Mouse (Mus musculus) midbrain, embryonic 13.5 days (tissue): ENCODE data around the gene Mfap4. TPM values are rescaled to one million over a fixed set of nuclear protein-coding genes. Genes with fewer than 3 reads are reported as not detected.
A peak's percentile ranks its signal among the peaks of the same experiment; 100 is the strongest.

Experiments
- ATAC-seq: fragments of 200-750 bp; cut with Nextera tagmentation; 2 replicates; pipeline ENCODE4 v1.8.0; 2017; ENCODE audit warnings: mild to moderate bottlenecking, moderate TSS enrichment, moderate library complexity
- H3K27ac ChIP-seq: fragments of 300-500 bp; sonication (generic); 2 replicates; pipeline ENCODE4 v1.5.1; 2015; ENCODE audit warnings: inconsistent platforms, mild to moderate bottlenecking, moderate library complexity
- H3K27me3 ChIP-seq: fragments of 300-500 bp; sonication (generic); 2 replicates; pipeline ENCODE4 v1.6.1; 2015; ENCODE audit warnings: mild to moderate bottlenecking, inconsistent platforms
- H3K36me3 ChIP-seq: fragments of 300-500 bp; sonication (generic); 2 replicates; pipeline ENCODE4 v1.6.1; 2015; ENCODE audit warnings: mild to moderate bottlenecking, inconsistent platforms
- H3K4me1 ChIP-seq: fragments of 300-500 bp; sonication (generic); replicated peaks from 2 replicates; pipeline ENCODE4 v1.6.1; 2015; ENCODE audit warnings: inconsistent platforms
- H3K4me2 ChIP-seq: fragments of 300-500 bp; sonication (generic); replicated peaks from 2 replicates; pipeline ENCODE4 v1.6.1; 2015; ENCODE audit warnings: moderate library complexity, mild to moderate bottlenecking, inconsistent platforms
- H3K4me3 ChIP-seq: fragments of 300-500 bp; sonication (generic); replicated peaks from 2 replicates; pipeline ENCODE4 v1.5.1; 2015; ENCODE audit warnings: mild to moderate bottlenecking, inconsistent platforms
- H3K9ac ChIP-seq: fragments of 300-500 bp; sonication (generic); replicated peaks from 2 replicates; pipeline ENCODE4 v1.6.1; 2015; ENCODE audit warnings: mild to moderate bottlenecking, inconsistent platforms
- H3K9me3 ChIP-seq: fragments of 300-500 bp; sonication (generic); 2 replicates; pipeline ENCODE4 v1.6.1; 2016; ENCODE audit warnings: mild to moderate bottlenecking, inconsistent platforms
- whole genome bisulfite sequencing: fragments of 180-500 bp; shearing (Covaris S2); methylation state at CpG from one replicate; pipeline ENCODE4 v1.1.7; 2015; 5-methylcytosine and 5-hydroxymethylcytosine counted together
- polyA plus RNA-seq: library from polyadenylated mRNA; unstranded; fragments of >200 nt; fragmentation: Nextera tagmentation; extraction: Ambion mirVana; gene quantifications from 2 replicates; pipeline ENCODE4 v1.2.1, GENCODE M21; 2015

The Mfap4 gene
- 28.6 and 35.4 TPM in 2 replicates for polyA plus RNA-seq

GRCm38 (mm10) chr11:61484613-61485540, at the start of gene Mfap4:
Gene Mfap4 (plus strand): TSS chr11:61485431.
- peak; percentile 85 for ATAC-seq
- H3K4me3 ChIP-seq, result no peak within 1 kb of the TSS; the same call in 1 of the 2 replicates
- no peaks in the 10 kb centered on the region for H3K27me3 ChIP-seq
- peak within 1 kb of the TSS; percentile 42 for H3K4me2 ChIP-seq
- H3K36me3 ChIP-seq, result peaks cover 30% of the 10 kb centered on the region
- H3K9me3 ChIP-seq, result no peaks in the 10 kb centered on the region
- H3K4me1 ChIP-seq, result peaks cover 53% of the 10 kb centered on the region
- peak within 1 kb of the TSS; percentile 50 for H3K9ac ChIP-seq
- H3K27ac ChIP-seq, result peak within 1 kb of the TSS; percentile 96
- WGBS, result 4% methylated on average over 20 of the region's 20 CpGs

GRCm38 (mm10) chr11:61436298-61436697, 48.9 kb upstream of the Mfap4 start:
- 57% methylated on average over 2 of the region's 2 CpGs for WGBS

GRCm38 (mm10) chr11:61439170-61439569, 46.1 kb upstream of the Mfap4 start:
- Histone ChIP-seq H3K9me3 (no peaks in the 10 kb centered on the region), H3K36me3 (no peaks in the 10 kb centered on the region), H3K4me3 (no peak overlapping the region), H3K4me1 (peaks cover 8% of the 10 kb centered on the region; the same call in 1 of the 2 replicates), H3K4me2 (no peak overlapping the region), H3K27me3 (no peaks in the 10 kb centered on the region), H3K27ac (no peak overlapping the region), H3K9ac (no peak overlapping the region)
- no peak for ATAC-seq
- 77% methylated on average over 3 of the region's 3 CpGs for WGBS

More at GRCm38 (mm10) chr11:61436298-61436697, 48.9 kb upstream of the Mfap4 start:
- H3K9me3 ChIP-seq, result no peaks in the 10 kb centered on the region
- H3K9ac ChIP-seq, result no peak overlapping the region
- no peak overlapping the region for H3K4me2 ChIP-seq
- no peak overlapping the region for H3K4me3 ChIP-seq
- no peaks in the 10 kb centered on the region for H3K27me3 ChIP-seq
- peaks cover 8% of the 10 kb centered on the region; the same call in 1 of the 2 replicates for H3K4me1 ChIP-seq
- H3K36me3 ChIP-seq, result no peaks in the 10 kb centered on the region
- no peak for ATAC-seq
- H3K27ac ChIP-seq, result no peak overlapping the region

- ATAC-seq, result no peak
- no peaks in the 10 kb centered on the region for H3K9me3 ChIP-seq
- H3K27me3 ChIP-seq, result no peaks in the 10 kb centered on the region
- peaks cover 2% of the 10 kb centered on the region; the same call in 1 of the 2 replicates for H3K4me1 ChIP-seq
- no peaks in the 10 kb centered on the region for H3K36me3 ChIP-seq
- no peak overlapping the region for H3K4me2 ChIP-seq
- no peak overlapping the region for H3K27ac ChIP-seq
- H3K4me3 ChIP-seq, result no peak overlapping the region
- WGBS, result 97% methylated on average over 4 of the region's 4 CpGs
- H3K9ac ChIP-seq, result no peak overlapping the region
Measured at GRCm38 (mm10) chr11:61440416-61440815, 44.8 kb upstream of the Mfap4 start.

GRCm38 (mm10) chr11:61441670-61442069, 43.6 kb upstream of the Mfap4 start:
- no peak for ATAC-seq
- 82% methylated on average over 7 of the region's 7 CpGs for WGBS

GRCm38 (mm10) chr11:61443807-61444206, 41.4 kb upstream of the Mfap4 start:
- no peaks in the 10 kb centered on the region for H3K27me3 ChIP-seq
- no peak for ATAC-seq
- H3K9ac ChIP-seq, result no peak overlapping the region
- no peak overlapping the region for H3K4me2 ChIP-seq
- H3K36me3 ChIP-seq, result no peaks in the 10 kb centered on the region
- H3K4me1 ChIP-seq, result peaks cover 9% of the 10 kb centered on the region
- no peak overlapping the region for H3K27ac ChIP-seq
- 91% methylated on average over 6 of the region's 6 CpGs for WGBS
- H3K4me3 ChIP-seq, result no peak overlapping the region
- H3K9me3 ChIP-seq, result no peaks in the 10 kb centered on the region

More at GRCm38 (mm10) chr11:61441670-61442069, 43.6 kb upstream of the Mfap4 start:
- no peak overlapping the region for H3K9ac ChIP-seq
- H3K36me3 ChIP-seq, result no peaks in the 10 kb centered on the region
- H3K9me3 ChIP-seq, result no peaks in the 10 kb centered on the region
- no peak overlapping the region for H3K4me2 ChIP-seq
- H3K4me3 ChIP-seq, result no peak overlapping the region
- no peaks in the 10 kb centered on the region for H3K4me1 ChIP-seq
- no peak overlapping the region for H3K27ac ChIP-seq
- no peaks in the 10 kb centered on the region for H3K27me3 ChIP-seq

- H3K4me3 ChIP-seq, result no peak overlapping the region
- no peak overlapping the region for H3K9ac ChIP-seq
- peaks cover 18% of the 10 kb centered on the region for H3K4me1 ChIP-seq
- H3K27ac ChIP-seq, result no peak overlapping the region
- no peak for ATAC-seq
- H3K4me2 ChIP-seq, result no peak overlapping the region
- WGBS, result 80% methylated on average over 8 of the region's 8 CpGs
- no peaks in the 10 kb centered on the region for H3K9me3 ChIP-seq
- no peaks in the 10 kb centered on the region for H3K27me3 ChIP-seq
- no peaks in the 10 kb centered on the region for H3K36me3 ChIP-seq
Measured at GRCm38 (mm10) chr11:61447296-61447695, 37.9 kb upstream of the Mfap4 start.

GRCm38 (mm10) chr11:61448041-61448440, 37.2 kb upstream of the Mfap4 start:
- Histone ChIP-seq H3K27ac (no peak overlapping the region), H3K9ac (no peak overlapping the region), H3K27me3 (no peaks in the 10 kb centered on the region), H3K4me3 (no peak overlapping the region), H3K36me3 (no peaks in the 10 kb centered on the region), H3K4me2 (no peak overlapping the region), H3K9me3 (no peaks in the 10 kb centered on the region), H3K4me1 (peaks cover 26% of the 10 kb centered on the region)
- no peak for ATAC-seq
- WGBS, result 45% methylated on average over 5 of the region's 5 CpGs

GRCm38 (mm10) chr11:61448599-61449225, 36.5 kb upstream of the Mfap4 start:
- ATAC-seq, result no peak
- H3K27me3 ChIP-seq, result no peaks in the 10 kb centered on the region
- WGBS, result 79% methylated on average over 9 of the region's 9 CpGs
- no peaks in the 10 kb centered on the region for H3K36me3 ChIP-seq
- H3K9ac ChIP-seq, result no peak overlapping the region
- no peak overlapping the region for H3K27ac ChIP-seq
- no peak overlapping the region for H3K4me3 ChIP-seq
- H3K9me3 ChIP-seq, result no peaks in the 10 kb centered on the region
- no peak overlapping the region for H3K4me2 ChIP-seq
- peaks cover 33% of the 10 kb centered on the region for H3K4me1 ChIP-seq

GRCm38 (mm10) chr11:61449499-61450292, 35.5 kb upstream of the Mfap4 start:
- Histone ChIP-seq H3K36me3 (no peaks in the 10 kb centered on the region), H3K4me3 (no peak overlapping the region), H3K27ac (no peak overlapping the region), H3K9me3 (no peaks in the 10 kb centered on the region), H3K4me2 (no peak overlapping the region), H3K9ac (no peak overlapping the region), H3K4me1 (peaks cover 39% of the 10 kb centered on the region), H3K27me3 (no peaks in the 10 kb centered on the region)
- no peak for ATAC-seq
- WGBS, result 76% methylated on average over 24 of the region's 24 CpGs

- 89% methylated on average over 2 of the region's 2 CpGs for WGBS
- Histone ChIP-seq H3K4me2 (no peak overlapping the region), H3K9me3 (no peaks in the 10 kb centered on the region), H3K27me3 (no peaks in the 10 kb centered on the region), H3K4me1 (no peaks in the 10 kb centered on the region), H3K27ac (no peak overlapping the region), H3K9ac (no peak overlapping the region), H3K36me3 (no peaks in the 10 kb centered on the region), H3K4me3 (no peak overlapping the region)
- no peak for ATAC-seq
Measured at GRCm38 (mm10) chr11:61464071-61464470, 21.2 kb upstream of the Mfap4 start.
